Mouse (Mus musculus): Measurements from ENCODE around the gene Traf3. TPM values are rescaled to one million over a fixed set of nuclear protein-coding genes. Genes with fewer than 3 reads are reported as not detected.

Traf3 gene
- total and polyA plus RNA-seq, 3 experiments, result 11.8 to 13.9 (median 12.4) TPM

GRCm38 (mm10) chr12:111301322-111302017, 135.3 kb downstream of the Traf3 start:
- H3K9ac ChIP-seq (ENCODE audit: low read depth, low read length), result no peak overlapping the region
- WGBS, result 93% methylated on average over 27 of the region's 27 CpGs
- TF ChIP-seq EP300 (IDR thresholded peaks at IDR 0.05; ENCODE audit: insufficient read depth, low read depth, low read length) (no peak), POLR2A (IDR thresholded peaks at IDR 0.05; ENCODE audit: insufficient read depth, low read depth, low read length) (no peak), CTCF (IDR thresholded peaks at IDR 0.05) (no peak)
- no peaks in the 10 kb centered on the region for H3K79me2 ChIP-seq (replicated peaks; ENCODE audit: control insufficient read depth, insufficient read depth, low read length)
- no peak overlapping the region for H3K4me3 ChIP-seq
- no peak overlapping the region for H3K27ac ChIP-seq
- DNase-seq, result no peak
- intact Hi-C loops (cut with DNase I), result no loop called here
- no peaks in the 10 kb centered on the region for H3K4me1 ChIP-seq (ENCODE audit: control insufficient read depth, insufficient read depth, low read length)
- no peaks in the 10 kb centered on the region for H3K36me3 ChIP-seq (ENCODE audit: control insufficient read depth, insufficient read depth, low read length)
- H3K27me3 ChIP-seq (ENCODE audit: control insufficient read depth, insufficient read depth, low read length), result no peaks in the 10 kb centered on the region

- H3K27ac ChIP-seq, result no peak overlapping the region
- H3K4me3 ChIP-seq, result no peak overlapping the region
- no peaks in the 10 kb centered on the region for H3K27me3 ChIP-seq (ENCODE audit: control insufficient read depth, insufficient read depth, low read length)
- TF ChIP-seq CTCF (IDR thresholded peaks at IDR 0.05), result no peak
- no peak for DNase-seq
- no peak overlapping the region for H3K9ac ChIP-seq (ENCODE audit: low read depth, low read length)
- WGBS, result 91% methylated on average over 14 of the region's 14 CpGs
- intact Hi-C loops (cut with DNase I), result no loop called here
- H3K79me2 ChIP-seq (replicated peaks; ENCODE audit: control insufficient read depth, insufficient read depth, low read length), result no peaks in the 10 kb centered on the region
- no peaks in the 10 kb centered on the region for H3K4me1 ChIP-seq (ENCODE audit: control insufficient read depth, insufficient read depth, low read length)
- no peaks in the 10 kb centered on the region for H3K36me3 ChIP-seq (ENCODE audit: control insufficient read depth, insufficient read depth, low read length)
Measured at GRCm38 (mm10) chr12:111302018-111302345, 135.8 kb downstream of the Traf3 start.

GRCm38 (mm10) chr12:111303702-111304337, 137.7 kb downstream of the Traf3 start:
- Histone ChIP-seq H3K9ac (ENCODE audit: low read depth, low read length) (no peak overlapping the region), H3K79me2 (replicated peaks; ENCODE audit: control insufficient read depth, insufficient read depth, low read length) (no peaks in the 10 kb centered on the region), H3K27ac (no peak overlapping the region), H3K4me1 (ENCODE audit: control insufficient read depth, insufficient read depth, low read length) (no peaks in the 10 kb centered on the region), H3K27me3 (ENCODE audit: control insufficient read depth, insufficient read depth, low read length) (no peaks in the 10 kb centered on the region), H3K36me3 (ENCODE audit: control insufficient read depth, insufficient read depth, low read length) (no peaks in the 10 kb centered on the region), H3K4me3 (no peak overlapping the region)
- 90% methylated on average over 8 of the region's 8 CpGs for WGBS
- TF ChIP-seq POLR2A (IDR thresholded peaks at IDR 0.05; ENCODE audit: insufficient read depth, low read depth, low read length), result no peak
- TF ChIP-seq CTCF (IDR thresholded peaks at IDR 0.05), result no peak
- TF ChIP-seq EP300 (IDR thresholded peaks at IDR 0.05; ENCODE audit: insufficient read depth, low read depth, low read length), result no peak
- DNase-seq, result no peak
- intact Hi-C loops (cut with DNase I), result no loop called here

- TF ChIP-seq EP300 (IDR thresholded peaks at IDR 0.05; ENCODE audit: insufficient read depth, low read depth, low read length) (no peak), CTCF (IDR thresholded peaks at IDR 0.05) (no peak), POLR2A (IDR thresholded peaks at IDR 0.05; ENCODE audit: insufficient read depth, low read depth, low read length) (no peak)
- no peak for DNase-seq
- H3K36me3 ChIP-seq (ENCODE audit: control insufficient read depth, insufficient read depth, low read length), result no peaks in the 10 kb centered on the region
- H3K4me1 ChIP-seq (ENCODE audit: control insufficient read depth, insufficient read depth, low read length), result no peaks in the 10 kb centered on the region
- intact Hi-C loops (cut with DNase I), result no loop called here
- 55% methylated on average over 8 of the region's 8 CpGs for whole genome bisulfite sequencing
- H3K27me3 ChIP-seq (ENCODE audit: control insufficient read depth, insufficient read depth, low read length), result no peaks in the 10 kb centered on the region
- no peak overlapping the region for H3K9ac ChIP-seq (ENCODE audit: low read depth, low read length)
- no peak overlapping the region for H3K4me3 ChIP-seq
- no peaks in the 10 kb centered on the region for H3K79me2 ChIP-seq (replicated peaks; ENCODE audit: control insufficient read depth, insufficient read depth, low read length)
- H3K27ac ChIP-seq, result no peak overlapping the region
Measured at GRCm38 (mm10) chr12:111306821-111307220, 140.7 kb downstream of the Traf3 start.

GRCm38 (mm10) chr12:111309256-111309655, 143.1 kb downstream of the Traf3 start:
- intact Hi-C loops (cut with DNase I), result no loop called here
- 89% methylated on average over 12 of the region's 12 CpGs for WGBS
- no peaks in the 10 kb centered on the region for H3K27me3 ChIP-seq (ENCODE audit: control insufficient read depth, insufficient read depth, low read length)
- H3K4me3 ChIP-seq, result no peak overlapping the region
- H3K79me2 ChIP-seq (replicated peaks; ENCODE audit: control insufficient read depth, insufficient read depth, low read length), result no peaks in the 10 kb centered on the region; the same call in 1 of the 2 replicates
- no peak overlapping the region for H3K27ac ChIP-seq
- TF ChIP-seq EP300 (IDR thresholded peaks at IDR 0.05; ENCODE audit: insufficient read depth, low read depth, low read length), result no peak
- TF ChIP-seq POLR2A (IDR thresholded peaks at IDR 0.05; ENCODE audit: insufficient read depth, low read depth, low read length), result no peak
- TF ChIP-seq CTCF (IDR thresholded peaks at IDR 0.05), result no peak
- H3K36me3 ChIP-seq (ENCODE audit: control insufficient read depth, insufficient read depth, low read length), result no peaks in the 10 kb centered on the region
- DNase-seq, result no peak
- no peak overlapping the region for H3K9ac ChIP-seq (ENCODE audit: low read depth, low read length)
- H3K4me1 ChIP-seq (ENCODE audit: control insufficient read depth, insufficient read depth, low read length), result no peaks in the 10 kb centered on the region

GRCm38 (mm10) chr12:111309931-111310330, 143.8 kb downstream of the Traf3 start:
- H3K36me3 ChIP-seq (ENCODE audit: control insufficient read depth, insufficient read depth, low read length), result no peaks in the 10 kb centered on the region
- TF ChIP-seq EP300 (IDR thresholded peaks at IDR 0.05; ENCODE audit: insufficient read depth, low read depth, low read length) (no peak), POLR2A (IDR thresholded peaks at IDR 0.05; ENCODE audit: insufficient read depth, low read depth, low read length) (no peak), CTCF (IDR thresholded peaks at IDR 0.05) (no peak)
- WGBS, result 80% methylated on average over 14 of the region's 14 CpGs
- DNase-seq, result no peak
- H3K79me2 ChIP-seq (replicated peaks; ENCODE audit: control insufficient read depth, insufficient read depth, low read length), result no peaks in the 10 kb centered on the region; the same call in 1 of the 2 replicates
- no peak overlapping the region for H3K4me3 ChIP-seq
- H3K9ac ChIP-seq (ENCODE audit: low read depth, low read length), result no peak overlapping the region
- intact Hi-C loops (cut with DNase I), result no loop called here
- H3K27me3 ChIP-seq (ENCODE audit: control insufficient read depth, insufficient read depth, low read length), result no peaks in the 10 kb centered on the region
- no peaks in the 10 kb centered on the region for H3K4me1 ChIP-seq (ENCODE audit: control insufficient read depth, insufficient read depth, low read length)
- no peak overlapping the region for H3K27ac ChIP-seq
